Mouse (Mus musculus) ES-E14 (cell line): Measurements from ENCODE around the gene Syp.

Experiments used
- CHD2 ChIP-seq: IDR thresholded peaks from 2 replicates; pipeline ENCODE4 v1.6.1; 2014; ENCODE audit warnings: mild to moderate bottlenecking, low read depth, low read length, inconsistent platforms
- HCFC1 ChIP-seq: IDR thresholded peaks from 2 replicates; pipeline ENCODE4 v1.6.1; 2012; ENCODE audit warnings: low read length, inconsistent platforms, borderline replicate concordance; ENCODE audit not compliant: insufficient read depth
- MAFK ChIP-seq: IDR thresholded peaks from 2 replicates; pipeline ENCODE4 v1.6.1; 2014; ENCODE audit warnings: mild to moderate bottlenecking, low read depth, low read length, inconsistent platforms; ENCODE audit not compliant: insufficient read depth

- TF ChIP-seq CHD2 (no peak), HCFC1 (no peak), MAFK (no peak)
These were observed 32.2 kb downstream of the Syp start for GRCm38 (mm10) chrX:7670390-7670881.
